Mouse (Mus musculus) hindlimb bud, embryonic 11.5 days (tissue): ENCODE measurements at regions not wholly inside any gene's neighbourhood (a gene's known extent, or its start where the extent isn't known, plus 50 kb on each side); places are given as distances from the start of the nearest gene placed in this dataset.

Experiments
- DNase-seq: peaks from one replicate; pipeline ENCODE4 v3.0.0-alpha.2; 2012; ENCODE audit warnings: low read depth, low spot score; ENCODE audit errors: extremely low spot score

GRCm38 (mm10) chr19:52878812-52879502, 161.1 kb downstream of the Xpnpep1 start:
- no peak for DNase-seq

- no peak for DNase-seq
These were observed 173.4 kb downstream of the Xpnpep1 start for GRCm38 (mm10) chr19:52866635-52867034.

- DNase-seq: no peak
These were observed 178.4 kb downstream of the Xpnpep1 start for GRCm38 (mm10) chr19:52861576-52861975.

GRCm38 (mm10) chr19:52854068-52854682, 185.8 kb downstream of the Xpnpep1 start:
- no peak for DNase-seq

- no peak for DNase-seq
These were observed 223.8 kb downstream of the Xpnpep1 start for GRCm38 (mm10) chr19:52816202-52816601.

- no peak for DNase-seq
These were observed 228.0 kb downstream of the Xpnpep1 start for GRCm38 (mm10) chr19:52812046-52812445.

GRCm38 (mm10) chr19:52788802-52789201, 251.2 kb downstream of the Xpnpep1 start:
- no peak for DNase-seq

- no peak for DNase-seq
These were observed 271.1 kb downstream of the Xpnpep1 start for GRCm38 (mm10) chr19:52768761-52769388.

- no peak for DNase-seq
These were observed 271.9 kb downstream of the Xpnpep1 start for GRCm38 (mm10) chr19:52768117-52768516.

GRCm38 (mm10) chr19:52738946-52739345, 301.1 kb downstream of the Xpnpep1 start:
- DNase-seq: no peak

- DNase-seq: no peak
These were observed 318.2 kb downstream of the Xpnpep1 start for GRCm38 (mm10) chr19:52721776-52722175.

GRCm38 (mm10) chr19:52715359-52715758, 324.7 kb downstream of the Xpnpep1 start:
- DNase-seq: no peak

GRCm38 (mm10) chr19:52707679-52708078, 332.3 kb downstream of the Xpnpep1 start:
- DNase-seq: no peak

GRCm38 (mm10) chr19:52661009-52661408, 379.0 kb downstream of the Xpnpep1 start:
- peak; percentile 14 for DNase-seq

GRCm38 (mm10) chr19:52647066-52648046, 383.3 kb downstream of the Ins1 start:
- no peak for DNase-seq

GRCm38 (mm10) chr19:52640228-52640627, 376.1 kb downstream of the Ins1 start:
- DNase-seq: no peak

GRCm38 (mm10) chr19:52632501-52632900, 368.4 kb downstream of the Ins1 start:
- no peak for DNase-seq

- no peak for DNase-seq
These were observed 360.2 kb downstream of the Ins1 start for GRCm38 (mm10) chr19:52624310-52624709.

- DNase-seq: no peak
These were observed 359.4 kb downstream of the Ins1 start for GRCm38 (mm10) chr19:52623496-52623895.

GRCm38 (mm10) chr19:52613353-52613752, 349.3 kb downstream of the Ins1 start:
- DNase-seq: no peak

GRCm38 (mm10) chr19:52606859-52607258, 342.8 kb downstream of the Ins1 start:
- no peak for DNase-seq
